Mouse (Mus musculus) intestine, postnatal 0 days (tissue): ENCODE data around the gene Tdrd3. TPM values are rescaled to one million over a fixed set of nuclear protein-coding genes. Genes with fewer than 3 reads are reported as not detected.
A peak's percentile ranks its signal among the peaks of the same experiment; 100 is the strongest.

Experiments used
- ATAC-seq: fragments of 200-750 bp; cut with Nextera tagmentation; 2 replicates; pipeline ENCODE4 v1.8.0; 2017; ENCODE audit warnings: mild to moderate bottlenecking, moderate TSS enrichment, moderate library complexity
- H3K27ac ChIP-seq: fragments of 300-500 bp; sonication (generic); 2 replicates; pipeline ENCODE4 v1.5.1; 2014; ENCODE audit warnings: mild to moderate bottlenecking, low read depth, low read length, moderate library complexity
- H3K27me3 ChIP-seq: fragments of 300-500 bp; sonication (generic); replicated peaks from 2 replicates; pipeline ENCODE4 v1.6.1; 2014; ENCODE audit warnings: low read length, mixed read lengths; ENCODE audit not compliant: control insufficient read depth, insufficient read depth
- H3K36me3 ChIP-seq: fragments of 300-500 bp; sonication (generic); 2 replicates; pipeline ENCODE4 v1.6.1; 2014; ENCODE audit warnings: mild to moderate bottlenecking, moderate library complexity; ENCODE audit not compliant: control insufficient read depth, insufficient read depth
- H3K4me1 ChIP-seq: fragments of 300-500 bp; sonication (generic); replicated peaks from 2 replicates; pipeline ENCODE4 v1.6.1; 2014; ENCODE audit warnings: antibody characterized with exemption, low read length, mixed read lengths; ENCODE audit not compliant: control insufficient read depth, insufficient read depth
- H3K4me2 ChIP-seq: fragments of 300-500 bp; sonication (generic); replicated peaks from 2 replicates; pipeline ENCODE4 v1.6.1; 2014; ENCODE audit warnings: low read depth, mild to moderate bottlenecking, moderate library complexity
- H3K4me3 ChIP-seq: fragments of 300-500 bp; sonication (generic); 2 replicates; pipeline ENCODE4 v1.5.1; 2014; ENCODE audit warnings: low read depth, low read length
- H3K9ac ChIP-seq: fragments of 300-500 bp; sonication (generic); 2 replicates; pipeline ENCODE4 v1.6.1; 2014; ENCODE audit warnings: mild to moderate bottlenecking, low read depth, low read length
- H3K9me3 ChIP-seq: fragments of 300-500 bp; sonication (generic); 2 replicates; pipeline ENCODE4 v1.6.1; 2016; ENCODE audit warnings: mixed run types; ENCODE audit not compliant: control insufficient read depth
- CTCF ChIP-seq: sonication (generic); IDR thresholded peaks from 2 replicates; pipeline ENCODE4 v1.5.1; 2016; ENCODE audit warnings: low read depth, mild to moderate bottlenecking, control low read depth, antibody characterized with exemption, moderate library complexity
- WGBS: fragments of 180-500 bp; shearing (Covaris S2); extraction: QIAGEN DNeasy Blood & Tissue Kit; methylation state at CpG from one replicate; pipeline ENCODE4 v1.1.7; 2014; 5-methylcytosine and 5-hydroxymethylcytosine counted together
- polyA plus RNA-seq: library from polyadenylated mRNA; unstranded; fragments of >200 nt; fragmentation: Nextera tagmentation; extraction: Ambion mirVana; gene quantifications from 2 replicates; pipeline ENCODE4 v1.2.1, GENCODE M21; 2015

Gene Tdrd3
- 8.6 and 8.7 TPM in 2 replicates for polyA plus RNA-seq

DNA sequence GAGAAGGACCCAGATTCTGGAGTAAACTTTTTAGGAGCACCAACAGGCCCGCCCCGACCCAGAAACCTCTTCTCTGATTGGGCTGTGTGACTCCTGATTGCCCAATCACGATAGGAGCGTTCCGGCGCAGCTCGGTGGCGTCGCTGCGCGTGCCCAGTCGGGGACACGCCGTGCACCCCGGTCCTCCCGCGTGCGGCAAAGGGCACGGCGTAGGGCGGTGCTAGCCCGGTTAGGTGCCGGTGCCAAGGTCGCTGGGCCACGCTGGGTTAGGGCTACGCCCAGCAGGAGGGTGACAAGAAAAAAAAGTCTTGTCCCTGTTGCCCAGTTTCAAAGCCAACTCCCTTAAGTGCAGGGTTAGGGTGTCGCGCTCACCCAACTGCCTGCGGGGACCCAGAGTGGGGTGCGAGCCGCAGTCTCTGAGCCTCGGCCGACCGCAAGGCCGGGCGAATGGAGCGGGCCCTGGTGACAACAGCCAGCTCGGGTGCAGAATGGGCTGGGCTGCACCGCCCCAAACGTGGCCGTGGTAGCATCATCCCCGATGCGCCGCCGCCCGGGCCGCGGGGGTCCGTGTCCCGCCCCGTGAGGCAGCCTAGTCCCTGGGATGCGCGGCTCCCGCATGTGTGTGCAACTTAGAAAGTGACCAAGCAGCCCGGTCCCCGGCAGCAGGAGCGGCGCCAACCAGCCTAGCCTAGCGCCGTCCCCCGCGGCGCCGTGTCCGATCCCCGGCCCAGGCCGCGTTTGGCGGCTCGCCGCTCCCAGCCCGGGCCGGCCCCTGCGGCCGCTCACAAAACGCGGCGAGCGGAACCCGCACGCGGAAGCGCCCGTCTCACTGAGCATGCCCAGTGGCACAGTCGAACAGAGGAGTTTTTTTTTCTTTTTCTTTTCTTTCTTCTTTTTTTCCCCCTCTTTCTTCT, at the start of gene Tdrd3:
Gene Tdrd3 (plus strand): TSS at position 832 of the 914 bp plus-strand sequence.
- no peaks in the 10 kb centered on the region for H3K36me3 ChIP-seq
- peak within 1 kb of the TSS; percentile 97 for H3K9ac ChIP-seq
- no peaks in the 10 kb centered on the region for H3K9me3 ChIP-seq
- ATAC-seq: peak; percentile 93
- H3K4me1 ChIP-seq: peaks cover 3% of the 10 kb centered on the region; the same call in 1 of the 2 replicates
- 0 out of 2 replicates have a peak, but pooled peaks have one; percentile 1 for TF ChIP-seq CTCF
- H3K27ac ChIP-seq: peak within 1 kb of the TSS; percentile 99
- peak within 1 kb of the TSS; percentile 86 for H3K4me3 ChIP-seq
- under 1% methylated on average over 85 of the region's 85 CpGs for WGBS
- H3K4me2 ChIP-seq: peak within 1 kb of the TSS; percentile 94
- no peaks in the 10 kb centered on the region for H3K27me3 ChIP-seq

DNA sequence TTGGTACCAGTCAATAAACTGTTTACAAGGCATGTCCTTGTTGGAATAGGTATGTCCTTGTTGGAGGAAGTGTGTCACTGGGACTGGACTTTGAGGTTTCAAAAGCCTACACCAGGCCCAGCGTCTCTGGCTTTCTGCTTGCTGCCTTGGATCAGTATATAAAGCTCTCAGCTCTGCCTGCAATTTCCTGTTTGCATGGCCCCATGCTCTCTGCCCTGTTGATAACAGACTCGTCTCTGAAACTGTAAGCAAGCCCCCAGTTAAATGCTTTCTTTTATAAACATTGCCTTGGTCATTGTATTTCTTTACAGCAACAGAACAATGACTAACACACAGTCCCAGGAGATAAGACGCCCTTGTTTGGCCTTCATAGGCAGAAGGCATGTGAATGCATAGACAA, 49.3 kb upstream of the Tdrd3 start:
- Histone ChIP-seq H3K9me3 (no peaks in the 10 kb centered on the region), H3K27me3 (no peaks in the 10 kb centered on the region), H3K4me2 (no peak overlapping the region), H3K27ac (no peak overlapping the region), H3K4me3 (no peak overlapping the region), H3K9ac (no peak overlapping the region), H3K36me3 (no peaks in the 10 kb centered on the region), H3K4me1 (no peaks in the 10 kb centered on the region)
- TF ChIP-seq CTCF: no peak
- 29% methylated on average over 3 of the region's 3 CpGs for WGBS
- no peak for ATAC-seq

- Histone ChIP-seq H3K9ac (no peak overlapping the region), H3K4me2 (no peak overlapping the region), H3K4me3 (no peak overlapping the region), H3K36me3 (no peaks in the 10 kb centered on the region), H3K9me3 (no peaks in the 10 kb centered on the region), H3K27me3 (no peaks in the 10 kb centered on the region), H3K4me1 (no peaks in the 10 kb centered on the region), H3K27ac (no peak overlapping the region)
- TF ChIP-seq CTCF: 0 out of 2 replicates have a peak, but pooled peaks have one; percentile 27
- 66% methylated on average over 2 of the region's 2 CpGs for WGBS
- ATAC-seq: no peak
Measured at GRCm38 (mm10) chr14:87383041-87383440, 33.4 kb upstream of the Tdrd3 start.

DNA sequence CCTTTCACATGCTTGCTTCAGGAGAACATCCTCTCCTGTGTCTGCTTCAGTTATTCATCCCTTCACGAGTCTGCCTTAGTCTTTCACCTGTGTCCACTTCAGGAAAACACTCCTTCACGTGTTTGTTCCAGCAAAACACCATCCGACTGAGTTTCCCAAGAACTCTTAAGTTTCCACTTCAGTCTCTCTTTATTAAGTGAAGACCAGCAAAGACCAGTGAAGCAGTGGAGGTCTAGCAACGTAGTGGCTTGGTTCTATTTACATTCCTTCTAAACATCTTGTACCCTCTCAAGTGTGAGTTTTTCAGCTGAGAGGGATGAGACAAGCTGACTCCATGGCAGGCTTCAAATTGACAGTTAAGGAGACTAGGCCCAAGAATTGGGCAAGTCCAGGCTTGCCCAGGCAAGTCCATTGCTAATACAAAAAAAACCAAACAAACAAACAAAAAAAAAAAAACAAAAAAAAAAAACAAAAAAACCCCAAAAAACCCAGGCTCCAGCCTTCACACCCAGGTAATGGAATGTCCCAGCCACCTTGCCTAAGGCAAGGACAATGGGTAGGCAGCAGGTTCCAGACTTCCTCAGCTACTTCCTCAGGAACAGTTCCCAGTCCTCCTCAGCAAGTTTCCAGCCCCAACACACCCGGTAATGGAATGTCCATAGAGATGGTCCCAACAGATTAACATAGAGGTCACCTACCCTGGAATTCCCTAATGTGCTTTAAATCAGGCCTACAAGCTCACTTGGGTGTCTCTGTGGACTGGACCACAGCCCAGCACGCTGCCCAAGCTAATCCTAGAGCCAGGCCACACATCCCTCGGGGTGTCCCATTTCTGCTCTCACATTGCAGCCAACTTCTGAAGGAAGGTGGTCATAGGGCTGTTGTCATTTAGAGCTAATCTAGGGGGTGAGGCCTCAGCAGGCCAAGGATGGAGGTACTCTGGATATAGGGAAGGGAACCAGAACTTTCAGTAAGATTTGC, 31.9 kb upstream of the Tdrd3 start:
- 75% methylated on average over 7 of the region's 7 CpGs for WGBS
- no peak for TF ChIP-seq CTCF
- ATAC-seq: no peak
- Histone ChIP-seq H3K4me3 (no peak overlapping the region), H3K27me3 (no peaks in the 10 kb centered on the region), H3K4me1 (no peaks in the 10 kb centered on the region), H3K4me2 (no peak overlapping the region), H3K9me3 (no peaks in the 10 kb centered on the region), H3K27ac (no peak overlapping the region), H3K9ac (no peak overlapping the region), H3K36me3 (no peaks in the 10 kb centered on the region)

DNA sequence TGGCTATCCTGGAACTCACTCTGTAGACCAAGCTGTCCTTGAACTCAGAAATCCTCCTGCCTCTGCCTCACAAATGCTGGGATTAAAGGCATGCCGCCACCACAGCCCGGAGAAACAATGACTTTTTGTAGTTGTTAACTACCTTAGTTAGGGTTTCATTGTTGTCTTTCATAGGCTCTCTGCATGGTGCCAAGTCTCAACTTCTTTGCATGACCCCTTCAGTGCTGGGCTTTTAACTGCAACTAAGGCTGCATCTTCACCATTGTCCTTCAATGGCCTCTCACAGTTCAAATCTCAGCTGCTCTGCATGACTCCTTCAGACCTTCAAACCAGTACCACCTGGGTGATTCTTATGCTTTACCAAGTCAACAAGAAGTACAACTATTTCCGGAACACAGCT, 23.3 kb upstream of the Tdrd3 start:
- no peak for TF ChIP-seq CTCF
- no peak overlapping the region for H3K4me3 ChIP-seq
- no peak overlapping the region for H3K9ac ChIP-seq
- H3K9me3 ChIP-seq: no peaks in the 10 kb centered on the region
- no peak for ATAC-seq
- no peaks in the 10 kb centered on the region for H3K4me1 ChIP-seq
- H3K4me2 ChIP-seq: no peak overlapping the region
- WGBS: 91% methylated on average over 3 of the region's 3 CpGs
- no peak overlapping the region for H3K27ac ChIP-seq
- no peaks in the 10 kb centered on the region for H3K36me3 ChIP-seq
- no peaks in the 10 kb centered on the region for H3K27me3 ChIP-seq

DNA sequence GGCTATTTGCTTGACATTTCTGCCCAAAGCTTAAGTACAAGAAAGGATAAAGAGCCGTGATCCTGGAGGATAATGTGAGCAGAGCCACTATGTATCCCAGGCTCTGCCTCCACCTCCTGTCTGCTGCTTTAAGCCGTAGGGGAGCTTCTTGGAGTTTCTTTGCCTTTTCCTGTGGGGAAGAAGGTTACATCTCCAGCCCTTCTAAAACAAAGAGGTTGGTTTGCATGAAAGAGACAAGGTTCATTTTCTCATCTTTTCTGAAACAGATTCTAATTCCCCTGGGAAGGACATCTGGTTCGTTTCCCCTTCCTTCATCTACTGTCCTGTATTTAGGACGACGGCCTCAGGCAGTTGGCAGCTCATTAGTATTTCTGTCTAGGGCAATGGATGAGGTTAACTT, 19.8 kb upstream of the Tdrd3 start:
- WGBS: 60% methylated on average over 5 of the region's 5 CpGs
- no peak overlapping the region for H3K4me3 ChIP-seq

More for the DNA sequence above, 19.8 kb upstream of the Tdrd3 start:
- TF ChIP-seq CTCF: no peak
- Histone ChIP-seq H3K9ac (no peak overlapping the region), H3K4me2 (no peak overlapping the region), H3K9me3 (no peaks in the 10 kb centered on the region), H3K4me1 (no peaks in the 10 kb centered on the region), H3K27me3 (no peaks in the 10 kb centered on the region), H3K27ac (no peak overlapping the region), H3K36me3 (no peaks in the 10 kb centered on the region)
- no peak for ATAC-seq
